In the genomic region with DNA sequence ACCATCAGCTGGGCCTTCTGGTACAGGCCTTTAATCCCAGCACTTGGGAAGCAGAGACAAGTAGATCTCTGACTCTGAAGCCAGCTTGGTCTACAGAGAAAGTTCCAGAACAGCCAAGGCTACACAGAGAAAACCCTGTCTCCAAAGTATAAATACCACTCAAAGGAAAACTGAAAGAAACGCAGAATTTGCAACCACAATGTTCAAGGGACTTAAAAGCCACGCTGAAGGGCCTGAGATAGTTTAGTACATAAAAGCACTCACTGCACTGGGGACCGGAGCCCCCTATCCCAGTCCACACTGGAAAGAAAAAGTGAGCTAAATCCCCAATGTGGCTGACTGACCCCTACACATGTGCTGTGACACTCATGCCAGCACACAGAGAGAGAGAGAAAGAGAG, we compare ENCODE assay signal across 23 mouse cellular contexts. TPM values are rescaled to one million over a fixed set of nuclear protein-coding genes. Genes with fewer than 3 reads are reported as not detected.
DNase-seq lines count a peak whose midpoint lies in the region; ATAC-seq and TF ChIP-seq lines count a peak whose summit lies in the region.
"Had no signal": no experiment of that assay in that cellular context is flagged by ENCODE, and none has a peak within 500 bp of the region (broad histone marks: within the 10 kb centered on the region; RNA-seq: fewer than 3 reads in every experiment).

No protein-coding gene starts in this region.

- H3K4me3 ChIP-seq in kidney, adult 2 months (ENCODE audit: insufficient read depth, low read depth, low read length): no peak overlapping the region
- H3K4me3 ChIP-seq: embryonic facial prominence, embryonic 13.5 days; forebrain, embryonic 12.5 days; heart, embryonic 10.5 days; heart, embryonic 15.5 days; hindbrain, embryonic 12.5 days; intestine, embryonic 15.5 days had no signal

- peaks cover 29% of the 10 kb centered on the region for H3K4me1 ChIP-seq in kidney, adult 2 months (ENCODE audit: control insufficient read depth, insufficient read depth, low read length)

- no peak for TF ChIP-seq POLR2A in kidney, adult 2 months (IDR thresholded peaks at IDR 0.05; ENCODE audit: low read depth, low read length)

- H3K27me3 ChIP-seq in kidney, adult 2 months (replicated peaks; ENCODE audit: control insufficient read depth, insufficient read depth, low read length): no peaks in the 10 kb centered on the region
- H3K27me3 ChIP-seq: heart, embryonic 15.5 days; intestine, embryonic 15.5 days had no signal

- WGBS in kidney, adult 2 months: 79% methylated on average over 3 of the region's 3 CpGs

- no peak for DNase-seq in kidney, adult 2 months
- no peak for DNase-seq in kidney, postnatal 36 days
- DNase-seq in CD4-positive helper T cell, adult 2 months (ENCODE audit: low read depth, low spot score): peak; percentile 59
- DNase-seq in induced T-regulatory cell, adult 2 months (ENCODE audit: low read depth): peak; percentile 72
- no peak for DNase-seq in lung, postnatal 36 days
- DNase-seq in left cerebral cortex, adult 18-20 months (ENCODE audit: low spot score in 2 of 2): no peak
- DNase-seq: adrenal gland, postnatal 10 days; B cell, adult 2 months; cerebellum, adult 11-12 months; cerebellum, adult 9-11 months; cerebellum, postnatal 36 days; forebrain, postnatal 0 days; gastrocnemius, postnatal 14 days; heart, postnatal 4 days; kidney, adult 18-20 months had no signal

- H3K36me3 ChIP-seq in kidney, adult 2 months (ENCODE audit: control insufficient read depth, insufficient read depth, low read length): no peaks in the 10 kb centered on the region
- H3K36me3 ChIP-seq: embryonic facial prominence, embryonic 13.5 days; forebrain, embryonic 12.5 days; heart, embryonic 10.5 days; heart, embryonic 15.5 days; hindbrain, embryonic 12.5 days; intestine, embryonic 15.5 days had no signal

- no peak for TF ChIP-seq CTCF in kidney, adult 2 months (conservative IDR thresholded peaks at IDR 0.05; ENCODE audit: insufficient read depth, insufficient read length, low read depth, low read length)

- peak; percentile 8 for ATAC-seq in CD4-positive, CD25-positive, alpha-beta regulatory T cell, adult 4 months
- ATAC-seq: forebrain, postnatal 0 days; hindbrain, postnatal 0 days; intestine, embryonic 15.5 days had no signal

- H3K27ac ChIP-seq in kidney, adult 2 months (ENCODE audit: insufficient read depth, low read depth, low read length): peak overlapping the region; percentile 53
- H3K27ac ChIP-seq: embryonic facial prominence, embryonic 13.5 days; forebrain, embryonic 12.5 days; heart, embryonic 10.5 days; heart, embryonic 15.5 days; hindbrain, embryonic 12.5 days; hindbrain, postnatal 0 days; intestine, embryonic 15.5 days had no signal

RNA-seq across cellular contexts. Expression of a gene that starts 4.6 kb away (rescaled TPM):
- polyA plus RNA-seq in kidney, adult 2 months (2012; rRNA removed): 31.9 and 35.8 TPM in 2 replicates
- polyA plus RNA-seq in CD4-positive, CD25-positive, alpha-beta regulatory T cell, adult 4 months (2017; shearing (Covaris generic)): 10 to 100 TPM; 69.7 to 84.1 TPM
- total RNA-seq in left cerebral cortex, adult 18-20 months (2021): 10 to 100 TPM; 10.7 to 13.3 TPM

Comparison
In these comparisons a context has a peak if more than half of its experiments do, and no peak if none do; other contexts are left out.
1. DNase-seq: peak in CD4-positive helper T cell, adult 2 months (single experiment) and induced T-regulatory cell, adult 2 months (single experiment); none in kidney, adult 2 months (single experiment), kidney, postnatal 36 days (0 of 2), lung, postnatal 36 days (single experiment) and left cerebral cortex, adult 18-20 months (0 of 2).